Mouse (Mus musculus) embryo, embryonic 10 days (tissue): Measurements from ENCODE around the gene Zfp39.
"Not testable (repeated sequence)": the region's sequence is repeated elsewhere in the genome, so short reads cannot be mapped to it uniquely, and the experiment has no call there.

Experiments used
- DNase-seq: peaks from one replicate; pipeline ENCODE4 v3.0.0-alpha.2; 2015; ENCODE audit warnings: low spot score

Zfp39 gene

DNA sequence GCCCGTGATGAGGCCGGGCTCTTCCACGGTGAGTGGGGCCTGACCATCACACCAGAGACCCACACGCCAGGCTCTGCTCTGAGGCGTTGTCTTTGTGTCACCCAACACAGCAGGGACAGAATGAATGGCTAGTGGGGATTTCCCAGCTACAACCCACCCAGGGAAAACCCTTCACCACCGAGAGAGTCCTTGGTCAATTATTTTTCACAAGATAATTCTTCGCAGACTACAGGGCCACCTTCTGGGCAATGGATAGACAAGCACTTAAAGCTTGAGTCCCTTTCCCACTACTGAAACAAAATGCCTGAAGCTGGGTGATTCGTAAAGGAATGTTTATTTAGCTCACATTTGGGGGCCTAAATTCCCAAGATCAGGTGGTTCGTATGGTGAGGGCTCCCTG lies 18.4 kb upstream of the Zfp39 start:
- DNase-seq, result no peak

DNA sequence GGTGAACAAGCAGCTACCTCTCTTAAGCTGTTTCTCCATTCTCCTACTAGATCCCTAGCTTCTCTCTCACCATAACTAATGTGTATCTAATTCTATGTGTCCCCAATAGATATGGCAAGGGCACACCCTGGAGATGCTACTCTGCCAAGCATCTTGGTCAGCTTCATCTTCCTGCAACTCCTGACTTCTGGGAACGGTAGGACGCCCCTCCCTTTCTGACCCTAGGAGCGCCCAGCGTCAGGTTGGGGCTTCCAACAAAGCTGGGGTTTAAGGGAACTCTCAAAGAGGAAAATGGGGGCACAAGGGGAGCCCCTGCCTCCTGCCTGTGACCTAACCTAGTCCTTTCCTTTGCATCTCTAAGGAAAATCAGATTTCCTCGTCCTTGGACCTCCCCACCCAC lies 14.7 kb upstream of the Zfp39 start:
- no peak for DNase-seq

DNA sequence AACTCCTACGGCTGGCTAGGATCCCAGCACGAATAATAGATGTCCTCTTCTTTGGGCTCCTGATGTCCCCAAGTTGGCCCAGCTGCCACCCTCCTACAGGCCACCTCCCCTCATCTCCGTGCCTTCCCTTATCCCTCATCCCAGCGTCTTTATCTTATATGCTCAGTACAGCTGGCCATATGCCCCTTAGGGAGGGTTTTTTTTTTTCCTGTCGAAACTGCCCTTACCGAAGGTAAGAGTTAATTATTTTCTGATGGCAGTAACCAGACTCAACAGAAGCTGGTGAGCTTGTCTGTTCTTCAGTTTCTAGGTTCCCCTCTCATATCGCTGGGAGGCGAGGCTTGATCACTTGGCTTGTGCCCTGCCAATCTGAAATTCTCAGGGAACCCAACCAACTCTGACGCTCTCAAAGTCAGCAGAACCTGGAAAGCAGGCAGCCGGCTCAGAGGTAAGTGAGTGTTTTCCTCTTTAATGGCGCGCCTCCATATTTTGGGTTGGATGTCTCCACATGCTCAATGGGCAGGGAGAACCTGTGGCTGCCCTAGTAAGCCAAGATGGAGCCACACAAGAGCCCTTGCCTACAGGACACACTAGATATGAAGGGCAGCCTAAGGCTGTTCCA lies 13.8 kb upstream of the Zfp39 start, which contains the start of gene Btnl10:
Gene Btnl10, plus strand, starts transcription at position 164 of the 622 bp plus-strand sequence.
- DNase-seq, result no peak

DNA sequence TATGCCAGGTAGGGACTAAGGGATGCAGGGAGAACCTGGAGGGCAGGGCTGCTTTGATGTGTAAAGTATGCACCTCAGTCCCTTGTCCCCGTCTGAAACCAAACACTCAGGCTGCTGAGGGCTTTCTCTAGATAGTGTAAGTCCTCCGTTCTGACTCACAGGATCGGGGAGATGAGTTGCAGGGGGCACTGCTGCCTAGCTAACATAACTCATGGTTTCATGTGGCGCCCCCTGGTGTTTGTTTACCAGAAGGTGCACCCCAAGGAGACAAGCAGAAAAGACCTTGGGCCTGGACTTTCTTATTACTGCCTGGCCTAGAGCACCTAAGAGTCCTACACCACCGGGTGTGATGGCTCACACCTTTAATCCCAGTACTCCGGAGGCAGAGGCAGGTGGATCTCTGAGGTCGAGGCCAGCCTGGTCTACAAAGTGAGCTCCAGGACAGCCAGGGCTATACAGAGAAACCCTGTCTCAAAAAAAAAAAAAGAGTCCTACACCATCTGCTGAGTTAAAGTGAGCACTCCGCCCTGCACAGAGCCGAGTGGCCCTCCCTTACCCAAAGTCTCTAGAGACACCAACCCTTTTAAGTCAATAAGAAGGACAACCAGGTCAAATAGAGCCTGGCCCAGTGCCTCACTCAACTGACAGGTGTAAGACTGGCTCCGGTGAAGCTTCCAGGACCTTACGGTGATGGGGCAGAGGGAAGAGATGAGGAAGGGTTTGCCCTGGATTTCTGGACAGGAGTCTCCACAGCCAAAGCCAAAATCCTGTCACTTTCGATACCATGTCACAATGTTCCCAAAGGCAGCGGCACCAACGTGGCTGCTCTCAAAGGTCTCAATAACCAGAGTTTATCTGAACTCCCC lies 13.1 kb upstream of the Zfp39 start:
- DNase-seq, result peak; percentile 65

DNA sequence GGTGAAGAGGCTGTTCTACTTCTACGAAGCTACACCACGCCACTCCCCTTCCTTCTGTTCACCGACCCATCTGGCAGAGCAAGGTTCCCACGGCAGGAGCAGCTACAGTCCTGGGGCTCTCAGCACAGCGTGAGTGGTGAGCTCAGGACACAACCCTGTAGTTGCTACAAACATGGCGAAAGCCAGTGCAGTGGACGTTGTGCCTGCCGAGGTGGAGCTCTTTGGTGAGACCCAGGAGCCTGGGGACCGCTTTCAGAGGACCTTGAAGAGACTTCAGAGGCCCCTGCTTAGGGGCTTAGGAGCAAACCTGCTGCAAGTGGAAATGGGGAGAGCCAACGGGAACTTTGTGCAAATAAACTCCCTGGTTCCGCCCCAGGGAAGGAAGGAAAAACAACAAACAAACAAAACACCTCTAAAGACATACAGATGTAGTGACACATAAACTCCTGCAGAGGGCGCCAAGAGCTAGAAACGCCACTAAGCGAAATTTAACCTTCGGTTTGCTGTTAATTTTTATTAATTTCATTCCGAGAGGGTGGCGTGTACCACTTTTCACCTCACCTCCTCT lies 10.5 kb upstream of the Zfp39 start:
- peak; percentile 54 for DNase-seq

DNA sequence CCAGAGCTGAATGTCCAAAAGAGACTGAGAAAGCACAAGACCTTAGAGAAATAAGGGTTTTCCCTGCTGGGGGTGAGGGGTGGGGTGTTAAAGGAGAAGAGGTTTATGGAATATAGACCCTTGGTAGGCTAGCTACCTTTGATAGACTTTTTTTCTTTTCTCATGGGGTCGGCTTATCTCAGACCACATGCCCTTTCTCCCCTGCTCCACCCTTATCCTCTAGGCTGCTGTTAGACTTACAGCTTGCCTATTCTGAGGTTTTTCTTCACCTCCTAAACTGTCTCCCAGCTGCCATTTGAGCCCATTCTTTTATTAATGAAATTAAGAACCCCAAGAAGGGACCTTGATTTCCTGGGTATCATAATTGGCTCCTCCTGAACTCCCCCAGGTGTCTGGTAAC lies 9.8 kb upstream of the Zfp39 start:
- no peak for DNase-seq

DNA sequence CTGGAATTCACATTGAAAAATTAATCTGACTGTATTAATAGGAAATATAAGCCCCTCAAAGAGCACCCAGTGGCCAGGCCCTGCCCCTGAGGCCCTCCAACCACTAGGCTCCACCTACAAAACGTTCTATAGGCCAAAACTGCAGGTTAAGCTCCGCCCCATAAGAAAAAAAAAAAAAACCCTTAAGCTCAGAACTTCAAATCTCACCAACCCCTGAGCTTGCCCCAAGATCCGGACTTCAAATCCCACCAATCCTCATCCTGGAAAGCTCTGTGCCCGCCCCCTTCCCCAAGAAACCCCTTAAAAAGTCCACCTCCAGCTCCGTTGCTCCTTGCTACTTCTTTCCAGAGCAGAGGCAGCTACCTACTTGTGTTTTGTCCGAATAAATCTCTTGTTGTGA lies 813 bp upstream of the Zfp39 start:
- DNase-seq, result peak; percentile 43

DNA sequence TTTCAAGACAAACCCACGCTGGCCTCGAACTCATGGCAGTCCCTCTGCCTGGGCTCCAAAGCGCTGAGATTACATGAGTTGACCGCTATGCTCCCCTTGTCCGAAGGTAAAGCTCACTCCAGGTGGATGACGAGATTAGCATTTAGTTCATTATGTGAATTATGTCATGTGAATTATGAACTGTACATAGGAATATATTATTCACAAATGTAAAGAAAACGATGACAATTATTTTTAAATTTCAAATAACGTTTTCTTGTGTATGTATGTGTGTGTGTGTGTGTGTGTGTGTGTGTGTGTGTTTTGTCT lies 339 bp upstream of the Zfp39 start:
- no peak for DNase-seq

DNA sequence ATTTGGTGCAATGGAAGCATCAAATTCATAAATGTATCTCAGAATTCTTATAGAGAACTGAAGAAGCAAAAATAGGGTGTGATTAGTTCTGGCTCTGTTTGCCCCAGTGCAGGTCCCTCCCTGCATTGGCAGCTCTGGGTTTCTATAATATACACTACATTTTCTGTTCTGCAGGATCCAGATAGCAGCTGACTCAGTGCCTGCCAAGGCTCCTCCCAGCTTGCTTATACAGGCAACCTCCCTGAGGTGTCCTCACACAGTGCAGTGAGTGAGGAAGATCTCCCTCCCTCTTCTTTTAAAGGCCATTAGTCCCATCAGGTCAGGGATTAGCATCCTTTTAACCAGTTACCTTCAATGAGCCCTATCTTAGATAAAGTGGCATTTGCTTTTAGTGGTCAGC lies 2.9 kb downstream of the Zfp39 start:
- no peak for DNase-seq

DNA sequence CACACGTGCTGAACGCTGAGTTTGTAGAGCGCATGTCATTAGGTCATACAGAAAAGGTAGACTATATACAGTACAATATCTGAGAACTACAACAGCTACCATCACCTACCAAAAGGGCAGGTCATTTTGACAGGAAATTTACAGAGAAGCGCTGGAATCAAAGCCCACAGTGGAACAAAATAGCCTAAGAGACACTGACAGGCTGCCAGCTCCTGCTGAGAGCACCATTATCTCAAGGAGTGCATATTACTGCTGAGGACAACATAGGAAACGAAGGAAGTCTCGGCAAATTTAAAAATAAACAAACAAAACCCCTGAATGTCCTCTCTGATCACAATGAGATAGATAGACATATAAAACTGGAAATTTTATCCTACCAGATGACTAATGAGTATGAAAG lies 6.5 kb downstream of the Zfp39 start:
- no peak for DNase-seq

DNA sequence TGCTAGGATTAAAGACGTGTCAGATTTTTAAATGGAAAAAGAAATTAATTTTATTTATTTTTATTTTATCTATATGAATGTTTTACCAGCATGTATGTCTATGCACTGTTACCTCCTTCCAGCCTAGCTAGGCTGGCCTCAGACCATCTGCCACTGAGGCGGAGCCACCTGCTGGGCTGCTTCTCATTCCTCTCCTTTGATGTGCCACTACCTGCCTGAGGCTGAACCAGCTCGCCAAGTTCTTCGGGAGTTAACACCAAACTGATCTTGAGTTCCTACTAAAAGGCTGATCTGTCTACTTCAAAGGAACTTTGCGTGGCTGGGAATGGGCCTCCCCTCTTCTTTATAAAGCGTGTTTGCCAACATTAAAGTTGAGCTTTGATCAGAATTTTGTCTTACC lies 9.6 kb downstream of the Zfp39 start:
- DNase-seq, result no peak

DNA sequence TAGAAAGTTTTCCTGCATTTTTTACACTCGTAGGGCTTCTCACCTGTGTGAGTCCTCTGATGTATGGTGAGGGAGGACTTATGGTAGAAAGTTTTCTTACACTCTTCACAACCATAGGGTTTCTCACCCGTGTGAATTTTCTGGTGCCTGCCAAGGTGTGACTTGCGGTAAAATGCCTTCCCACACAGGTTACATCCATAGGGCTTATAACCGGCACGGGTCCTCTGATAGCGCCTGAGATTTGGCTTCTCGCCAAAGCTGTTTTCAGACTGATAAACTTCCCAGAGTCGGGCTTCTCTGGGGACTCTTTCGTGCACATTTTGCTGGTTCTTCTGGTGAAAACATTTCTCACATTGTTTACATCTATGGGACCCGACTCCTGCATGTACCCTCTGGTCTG lies 13.5 kb downstream of the Zfp39 start:
- no peak for DNase-seq

DNA sequence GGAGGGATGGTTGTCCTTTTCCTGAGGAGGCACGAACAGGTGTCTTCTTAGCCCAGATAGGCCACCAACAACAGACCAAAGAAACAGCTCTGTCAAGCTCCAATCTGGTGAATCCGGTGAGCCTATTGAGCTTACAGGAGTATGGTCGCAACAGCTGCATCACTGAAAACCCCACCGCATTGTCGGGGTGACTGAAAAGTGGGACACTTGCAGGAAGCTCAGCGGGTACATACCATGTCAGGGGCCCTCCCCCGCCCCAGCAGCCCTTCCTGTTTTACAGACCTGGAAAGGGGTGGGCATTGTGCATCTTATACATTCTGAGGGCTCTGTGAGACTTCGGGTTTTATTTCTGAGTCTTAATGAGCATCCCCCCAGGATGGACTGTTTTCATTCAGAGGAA lies 20.3 kb downstream of the Zfp39 start:
- DNase-seq, result no peak

DNA sequence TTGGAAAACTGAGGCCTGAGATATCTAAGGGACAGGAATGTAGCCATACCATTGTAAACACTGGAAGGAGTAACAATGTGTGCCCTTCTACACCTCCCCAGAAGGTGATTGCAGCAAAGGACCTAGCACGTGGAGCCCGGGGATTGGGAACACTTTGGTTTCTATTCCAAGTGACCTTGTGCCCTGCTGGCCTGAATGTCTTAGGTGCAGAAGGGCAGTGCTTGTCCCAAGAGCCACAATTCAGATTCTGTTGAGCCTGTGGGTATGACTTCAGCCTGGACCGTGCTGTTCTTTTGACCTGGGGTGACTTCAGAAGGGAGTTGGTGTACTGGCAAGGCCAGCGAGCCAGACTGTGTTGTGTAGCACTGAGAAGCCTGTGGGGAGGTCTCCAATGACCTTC lies 33.1 kb downstream of the Zfp39 start:
- no peak for DNase-seq

DNA sequence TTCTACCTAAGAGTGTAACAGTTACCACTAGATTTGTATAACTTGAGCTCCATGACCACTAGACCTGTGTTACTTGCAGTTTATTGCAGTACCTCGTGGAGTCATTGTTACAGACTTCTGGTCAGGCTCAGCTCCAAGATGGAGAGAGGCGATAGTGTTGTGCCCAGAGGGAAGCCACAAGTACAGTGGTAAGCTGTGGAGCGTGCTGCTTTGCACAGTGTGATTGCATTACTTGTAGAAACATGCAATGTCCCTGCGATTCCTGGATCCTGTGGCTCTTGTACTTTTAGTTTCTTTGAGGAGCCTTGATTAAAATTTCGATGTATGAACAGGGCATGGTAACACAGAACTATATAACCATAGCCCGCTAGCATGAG lies 36.1 kb downstream of the Zfp39 start:
- DNase-seq, result no peak

DNA sequence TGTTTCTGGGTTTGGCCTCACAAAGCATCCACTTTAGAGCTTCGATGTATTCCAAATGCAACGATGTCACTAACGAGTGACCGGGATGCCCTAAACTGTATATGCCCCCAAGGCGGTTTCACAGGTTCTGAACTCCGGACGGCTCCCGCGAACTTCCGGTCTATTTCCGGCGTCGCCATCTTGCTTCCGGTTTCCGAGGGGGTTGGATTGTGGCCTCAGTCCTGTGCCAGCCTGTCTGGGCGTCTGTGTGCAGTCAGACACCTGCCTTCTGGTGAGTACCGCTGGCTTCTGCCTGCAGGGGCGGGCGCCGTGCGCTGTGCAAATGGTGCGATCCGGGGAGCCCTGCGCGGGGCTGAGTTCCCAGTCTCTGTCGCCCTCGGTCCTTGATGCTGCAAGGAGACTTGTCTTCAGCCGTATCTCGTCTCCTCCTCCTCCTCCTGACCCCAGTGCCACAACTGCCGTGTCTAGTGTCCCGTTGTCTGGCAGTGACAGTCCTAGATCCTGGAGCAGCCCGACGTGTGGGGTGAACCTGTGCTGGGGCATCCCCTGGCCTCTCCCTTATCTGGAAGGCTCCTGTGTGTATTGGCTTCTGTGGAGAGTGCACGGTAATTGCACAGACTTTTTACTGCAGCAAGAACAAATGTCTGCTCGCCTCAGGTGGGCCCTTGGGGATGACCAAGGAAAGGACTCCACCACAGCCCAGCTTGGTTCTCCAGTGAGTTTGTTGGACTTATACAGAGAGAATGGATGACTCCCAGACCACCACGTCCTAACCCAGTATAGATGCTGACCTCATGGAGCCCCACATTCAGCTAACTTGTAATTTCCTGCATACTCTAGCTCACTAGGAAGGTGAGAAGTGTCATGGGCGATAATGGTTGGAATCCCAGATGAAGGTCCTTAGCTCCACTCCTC lies 36.7 kb downstream of the Zfp39 start, which contains the start of gene 2810021J22Rik:
Gene 2810021J22Rik, plus strand, starts transcription at position 178 of the 915 bp plus-strand sequence.
- DNase-seq, result peak; percentile 86

DNA sequence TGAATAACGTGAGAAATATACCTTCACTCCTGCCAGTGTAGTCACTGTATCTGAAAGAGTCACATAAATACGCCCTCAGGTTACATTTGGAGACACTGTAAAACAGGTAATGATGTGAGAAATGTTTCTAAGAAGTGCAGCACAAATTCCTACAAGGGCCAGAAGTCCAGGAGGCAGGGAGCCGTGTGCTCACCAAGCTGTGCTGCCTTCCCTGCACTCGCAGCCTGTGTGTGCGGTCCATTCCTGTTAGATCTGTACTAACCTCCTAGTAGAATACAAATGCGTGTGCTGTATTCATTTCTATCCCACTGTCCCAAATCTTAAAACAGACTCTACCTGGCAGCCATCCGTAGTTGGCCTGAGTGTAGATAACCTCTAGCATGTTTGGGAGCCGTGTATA lies 43.3 kb downstream of the Zfp39 start:
- no peak for DNase-seq

DNA sequence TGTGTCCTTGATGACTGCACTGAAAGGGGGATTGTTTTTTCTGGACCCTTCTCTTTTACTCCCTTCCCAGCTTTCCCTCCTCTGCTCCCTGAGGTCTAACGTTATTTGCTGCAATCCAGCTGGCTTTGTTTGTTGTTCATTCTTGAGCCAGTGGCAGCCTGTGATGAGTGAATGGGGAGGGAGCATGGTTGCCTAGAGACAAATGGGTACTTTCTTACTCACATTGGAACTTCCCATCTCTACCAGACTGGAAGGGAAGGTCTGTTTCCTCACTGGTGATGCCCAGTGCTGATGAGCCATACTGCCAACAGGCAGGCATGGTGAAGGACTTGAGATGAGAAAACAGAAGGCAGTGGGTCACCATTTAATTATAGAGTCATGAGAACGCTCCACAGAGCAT lies 54.3 kb downstream of the Zfp39 start:
- no peak for DNase-seq

DNA sequence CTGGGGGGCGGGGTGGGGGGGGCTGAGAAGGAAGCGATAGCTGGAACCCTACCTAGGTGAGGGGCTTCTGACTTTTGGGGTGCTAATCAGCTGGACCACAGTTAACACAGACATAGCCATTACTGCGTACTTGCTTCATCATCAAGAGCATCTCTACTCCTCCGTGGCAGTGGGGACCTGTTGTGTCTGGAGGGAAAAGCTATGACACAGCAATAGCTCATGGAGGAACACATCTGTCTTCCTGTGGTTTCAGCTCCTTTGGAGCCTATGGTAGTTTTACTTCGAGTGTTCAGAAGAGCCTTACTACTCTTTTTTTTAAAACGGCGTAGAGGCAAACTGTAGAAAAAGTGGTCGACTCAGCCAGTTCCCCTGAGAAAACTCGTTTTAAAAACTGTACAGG lies 56.4 kb downstream of the Zfp39 start:
- DNase-seq, result no peak

DNA sequence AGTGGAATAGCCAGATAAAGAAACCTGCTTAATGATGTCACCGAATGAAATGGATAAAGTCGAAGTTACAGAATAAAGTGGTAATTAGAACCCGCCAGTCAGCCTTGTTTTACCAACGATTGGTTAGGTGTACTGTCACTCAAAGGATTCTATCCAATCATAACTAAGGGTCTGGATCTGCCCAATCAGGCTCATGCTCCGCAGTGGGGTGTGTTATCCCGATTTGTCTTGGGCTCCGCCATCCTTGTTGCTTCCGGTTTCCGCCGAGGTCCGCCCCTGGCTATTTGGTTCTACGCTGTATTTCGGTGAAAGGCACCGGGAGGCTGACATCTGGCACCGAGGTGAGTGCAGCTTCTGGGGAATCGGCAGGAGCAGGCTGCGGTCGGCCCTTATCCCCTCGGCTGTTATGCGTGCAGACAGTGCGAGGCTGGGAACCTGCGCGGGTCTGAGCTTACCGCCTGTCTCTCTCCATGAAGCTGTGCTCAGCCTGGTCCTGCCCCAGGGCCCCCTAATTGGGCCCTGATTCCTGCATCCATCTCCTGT lies 57.0 kb downstream of the Zfp39 start, which contains the start of gene Gm12258:
Gene Gm12258, plus strand, starts transcription at position 240 of the 543 bp plus-strand sequence.
- DNase-seq, result peak; percentile 98

DNA sequence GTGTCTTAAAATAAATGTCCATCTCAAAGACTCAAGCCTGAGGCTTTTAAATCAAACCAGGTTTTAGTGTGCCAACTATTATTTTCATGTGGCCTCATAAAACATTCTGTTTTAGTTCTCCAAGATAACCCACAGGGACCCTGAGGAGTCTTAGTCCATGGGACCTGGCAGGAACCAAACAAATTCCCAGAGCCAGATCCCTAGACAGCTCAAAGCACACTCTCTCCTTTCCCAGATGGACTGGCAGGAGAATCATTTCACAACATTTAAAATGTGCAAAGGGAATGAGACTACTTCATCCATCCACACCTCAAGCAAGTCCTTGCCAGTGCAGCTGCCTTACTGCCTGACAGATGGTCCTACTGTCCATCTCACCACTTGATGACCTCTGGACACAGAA lies 65.1 kb downstream of the Zfp39 start, which contains the start of gene Olfr311:
Gene Olfr311, plus strand, starts transcription at position 301 of the 400 bp plus-strand sequence.
- not testable (repeated sequence) for DNase-seq
